Mouse (Mus musculus): ENCODE data around the gene Cdkal1. TPM values are rescaled to one million over a fixed set of nuclear protein-coding genes. Genes with fewer than 3 reads are reported as not detected.

Gene Cdkal1
- total and polyA plus RNA-seq, 2 experiments from 2014 or later = 11.1 to 18.9 TPM

DNA sequence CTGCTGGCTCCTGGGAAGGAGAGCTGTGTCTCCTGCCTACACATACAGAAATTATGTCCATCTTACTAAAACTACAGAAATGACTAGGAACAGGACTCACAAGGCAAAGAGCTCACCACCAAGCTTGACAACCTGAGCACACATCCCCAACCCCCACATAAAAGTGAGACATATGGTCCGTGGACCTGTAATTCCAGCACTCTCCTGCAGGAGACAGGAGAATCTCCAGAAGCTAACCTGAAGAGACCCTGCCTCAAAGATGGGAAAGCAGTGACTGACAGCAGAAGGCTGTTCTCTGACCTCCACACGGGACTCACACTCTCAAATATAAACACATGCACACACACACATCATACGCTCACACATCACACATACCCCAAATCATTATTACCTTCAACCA lies 36.3 kb downstream of the Cdkal1 start:
- no peaks in the 10 kb centered on the region for H3K4me1 ChIP-seq (ENCODE audit: insufficient read depth, low read length)
- no peak overlapping the region for H3K9ac ChIP-seq (replicated peaks; ENCODE audit: low read length)
- ATAC-seq (no peak), DNase-seq (ENCODE audit: low spot score) (no peak)
- H3K27ac ChIP-seq = no peak overlapping the region
- no peak overlapping the region for H3K4me2 ChIP-seq (ENCODE audit: low read depth, low read length)
- no peak overlapping the region for H3K4me3 ChIP-seq (ENCODE audit: low read length)
- 85% methylated on average over 3 of the region's 3 CpGs for WGBS
- 0 out of 2 replicates have a peak, but pooled peaks have one; percentile 17 for TF ChIP-seq CTCF (IDR thresholded peaks at IDR 0.05; ENCODE audit: low read depth)
- H3K27me3 ChIP-seq (ENCODE audit: insufficient read depth, low read length) = no peaks in the 10 kb centered on the region
- H3K36me3 ChIP-seq (ENCODE audit: insufficient read depth, low read length) = no peaks in the 10 kb centered on the region
- H3K9me3 ChIP-seq (ENCODE audit: low read length) = no peaks in the 10 kb centered on the region

- no peak for DNase-seq (ENCODE audit: low spot score)
- H3K4me1 ChIP-seq (ENCODE audit: insufficient read depth, low read length) = no peaks in the 10 kb centered on the region
- H3K27ac ChIP-seq = no peak overlapping the region
- H3K4me2 ChIP-seq (ENCODE audit: low read depth, low read length) = no peak overlapping the region
- H3K9ac ChIP-seq (replicated peaks; ENCODE audit: low read length) = no peak overlapping the region
- ATAC-seq = no peak
- no peak overlapping the region for H3K4me3 ChIP-seq (ENCODE audit: low read length)
- H3K36me3 ChIP-seq (ENCODE audit: insufficient read depth, low read length) = no peaks in the 10 kb centered on the region
- no peaks in the 10 kb centered on the region for H3K9me3 ChIP-seq (ENCODE audit: low read length)
- H3K27me3 ChIP-seq (ENCODE audit: insufficient read depth, low read length) = no peaks in the 10 kb centered on the region
- no peak for TF ChIP-seq CTCF (IDR thresholded peaks at IDR 0.05; ENCODE audit: low read depth)
- WGBS = 89% methylated on average over 2 of the region's 2 CpGs
These were observed 37.2 kb downstream of the Cdkal1 start for GRCm38 (mm10) chr13:29818314-29818713.

DNA sequence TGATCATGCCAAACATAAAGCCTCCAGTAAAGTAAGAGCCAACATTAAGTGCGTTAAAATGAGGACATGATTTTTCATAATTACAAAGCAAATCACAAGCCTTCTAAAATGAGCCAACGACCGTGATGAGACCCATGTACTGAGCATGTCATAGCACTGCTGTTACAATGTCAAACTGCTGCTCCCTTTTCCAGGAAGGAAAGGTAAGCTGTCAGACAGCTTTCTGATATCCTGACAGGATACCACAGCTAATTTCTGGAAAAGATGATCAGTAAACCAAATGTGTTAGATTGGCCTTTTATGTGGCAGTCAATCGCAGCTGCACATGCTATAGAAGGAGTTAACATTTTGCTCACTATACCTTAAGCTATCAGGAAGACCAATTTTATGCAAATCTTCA lies 44.7 kb downstream of the Cdkal1 start:
- Histone ChIP-seq H3K4me2 (ENCODE audit: low read depth, low read length) (no peak overlapping the region), H3K36me3 (ENCODE audit: insufficient read depth, low read length) (no peaks in the 10 kb centered on the region), H3K9me3 (ENCODE audit: low read length) (no peaks in the 10 kb centered on the region), H3K4me1 (ENCODE audit: insufficient read depth, low read length) (0 out of 2 replicates have a peak, but pooled peaks cover 3% of the 10 kb centered on the region), H3K4me3 (ENCODE audit: low read length) (no peak overlapping the region), H3K27me3 (ENCODE audit: insufficient read depth, low read length) (no peaks in the 10 kb centered on the region), H3K27ac (no peak overlapping the region), H3K9ac (replicated peaks; ENCODE audit: low read length) (no peak overlapping the region)
- 79% methylated on average over 4 of the region's 4 CpGs for WGBS
- no peak for DNase-seq (ENCODE audit: low spot score)
- ATAC-seq = no peak
- TF ChIP-seq CTCF (IDR thresholded peaks at IDR 0.05; ENCODE audit: low read depth) = no peak

GRCm38 (mm10) chr13:29808383-29808782 lies 47.1 kb downstream of the Cdkal1 start:
- DNase-seq (ENCODE audit: low spot score) (no peak), ATAC-seq (no peak)
- 95% methylated on average over 3 of the region's 3 CpGs for WGBS
- H3K4me3 ChIP-seq (ENCODE audit: low read length) = no peak overlapping the region
- H3K36me3 ChIP-seq (ENCODE audit: insufficient read depth, low read length) = no peaks in the 10 kb centered on the region
- no peaks in the 10 kb centered on the region for H3K27me3 ChIP-seq (ENCODE audit: insufficient read depth, low read length)
- no peaks in the 10 kb centered on the region for H3K9me3 ChIP-seq (ENCODE audit: low read length)
- H3K4me2 ChIP-seq (ENCODE audit: low read depth, low read length) = no peak overlapping the region
- no peak for TF ChIP-seq CTCF (IDR thresholded peaks at IDR 0.05; ENCODE audit: low read depth)
- H3K4me1 ChIP-seq (ENCODE audit: insufficient read depth, low read length) = 0 out of 2 replicates have a peak, but pooled peaks cover 3% of the 10 kb centered on the region
- no peak overlapping the region for H3K9ac ChIP-seq (replicated peaks; ENCODE audit: low read length)
- H3K27ac ChIP-seq = no peak overlapping the region

DNA sequence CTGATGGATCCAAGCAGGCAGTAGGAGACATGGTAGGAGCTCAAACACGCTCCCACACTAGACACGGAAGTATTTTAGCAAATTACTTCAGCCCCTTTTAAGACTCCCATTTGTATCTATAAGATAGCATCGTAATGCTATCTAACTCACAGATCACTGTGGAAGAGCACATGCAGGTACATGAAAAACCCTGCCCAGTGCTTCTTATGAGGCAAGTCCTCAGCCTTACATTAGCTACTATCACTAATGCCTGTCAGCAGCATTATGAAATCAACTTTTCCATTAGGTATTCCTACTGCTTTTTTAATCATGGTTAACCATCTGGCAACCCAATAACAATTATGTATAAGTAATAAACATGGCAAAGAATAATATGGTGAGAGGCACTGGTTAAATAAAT lies 47.5 kb downstream of the Cdkal1 start:
- no peak overlapping the region for H3K27ac ChIP-seq
- no peak overlapping the region for H3K4me3 ChIP-seq (ENCODE audit: low read length)
- no peak overlapping the region for H3K4me2 ChIP-seq (ENCODE audit: low read depth, low read length)
- WGBS = 95% methylated on average over 3 of the region's 3 CpGs
- ATAC-seq (no peak), DNase-seq (ENCODE audit: low spot score) (no peak)
- no peak overlapping the region for H3K9ac ChIP-seq (replicated peaks; ENCODE audit: low read length)
- no peaks in the 10 kb centered on the region for H3K9me3 ChIP-seq (ENCODE audit: low read length)
- no peaks in the 10 kb centered on the region for H3K36me3 ChIP-seq (ENCODE audit: insufficient read depth, low read length)
- H3K4me1 ChIP-seq (ENCODE audit: insufficient read depth, low read length) = 0 out of 2 replicates have a peak, but pooled peaks cover 3% of the 10 kb centered on the region
- TF ChIP-seq CTCF (IDR thresholded peaks at IDR 0.05; ENCODE audit: low read depth) = no peak
- no peaks in the 10 kb centered on the region for H3K27me3 ChIP-seq (ENCODE audit: insufficient read depth, low read length)

DNA sequence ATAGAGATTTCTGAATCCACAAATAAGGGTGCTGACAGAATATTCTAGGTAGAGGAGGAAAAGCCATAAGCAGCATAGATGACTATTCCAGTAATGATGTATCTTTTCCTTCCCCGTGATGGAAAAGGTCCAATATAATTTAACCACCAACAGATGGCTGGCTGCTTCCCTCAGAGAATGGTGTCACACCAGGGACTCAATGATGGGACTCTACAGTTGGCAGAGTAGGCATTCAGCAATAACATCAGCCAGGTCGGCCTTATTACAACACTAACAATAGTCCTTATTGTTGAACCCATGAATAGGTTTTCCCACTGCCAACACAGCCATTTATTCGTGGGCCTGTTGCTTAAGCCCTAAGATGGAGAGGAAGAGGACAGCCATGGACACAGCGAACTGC lies 48.6 kb downstream of the Cdkal1 start:
- 45% methylated on average over 4 of the region's 4 CpGs for WGBS
- no peaks in the 10 kb centered on the region for H3K9me3 ChIP-seq (ENCODE audit: low read length)
- no peak for TF ChIP-seq CTCF (IDR thresholded peaks at IDR 0.05; ENCODE audit: low read depth)

DNA sequence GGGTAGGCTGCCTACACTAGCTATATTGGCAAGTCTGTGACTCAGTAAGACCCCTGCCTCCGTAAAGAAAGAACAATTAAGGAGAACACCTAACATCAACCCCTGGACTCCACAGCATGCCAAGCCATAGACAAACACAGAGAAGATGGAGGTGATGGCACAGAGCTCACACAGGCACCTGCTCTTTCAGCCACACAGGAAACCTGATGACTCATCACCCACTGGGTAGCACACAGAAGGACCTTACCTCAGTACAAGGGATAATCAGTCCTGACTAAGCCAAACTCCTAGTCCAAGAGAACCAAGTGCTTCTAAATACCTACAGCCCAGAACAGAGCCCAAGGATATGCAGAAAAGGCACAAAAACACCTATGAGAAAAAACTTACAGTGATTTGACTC lies 50.2 kb downstream of the Cdkal1 start:
- Histone ChIP-seq H3K36me3 (ENCODE audit: insufficient read depth, low read length) (no peaks in the 10 kb centered on the region), H3K9ac (replicated peaks; ENCODE audit: low read length) (no peak overlapping the region), H3K4me3 (ENCODE audit: low read length) (no peak overlapping the region), H3K9me3 (ENCODE audit: low read length) (no peaks in the 10 kb centered on the region), H3K27me3 (ENCODE audit: insufficient read depth, low read length) (no peaks in the 10 kb centered on the region), H3K4me1 (ENCODE audit: insufficient read depth, low read length) (0 out of 2 replicates have a peak, but pooled peaks cover 3% of the 10 kb centered on the region), H3K27ac (no peak overlapping the region), H3K4me2 (ENCODE audit: low read depth, low read length) (no peak overlapping the region)
- WGBS = 95% methylated on average over 1 of the region's 1 CpGs
- no peak for DNase-seq (ENCODE audit: low spot score)
- no peak for TF ChIP-seq CTCF (IDR thresholded peaks at IDR 0.05; ENCODE audit: low read depth)
- ATAC-seq = no peak

More for the DNA sequence above, 48.6 kb downstream of the Cdkal1 start:
- no peak for ATAC-seq
- Histone ChIP-seq H3K27me3 (ENCODE audit: insufficient read depth, low read length) (no peaks in the 10 kb centered on the region), H3K4me3 (ENCODE audit: low read length) (no peak overlapping the region), H3K4me1 (ENCODE audit: insufficient read depth, low read length) (0 out of 2 replicates have a peak, but pooled peaks cover 3% of the 10 kb centered on the region), H3K9ac (replicated peaks; ENCODE audit: low read length) (no peak overlapping the region), H3K27ac (no peak overlapping the region), H3K36me3 (ENCODE audit: insufficient read depth, low read length) (no peaks in the 10 kb centered on the region), H3K4me2 (ENCODE audit: low read depth, low read length) (no peak overlapping the region)
- no peak for DNase-seq (ENCODE audit: low spot score)
